Mouse (Mus musculus) heart, postnatal 36 days (tissue): Measurements from ENCODE around the gene Rps6ka4. TPM values are rescaled to one million over a fixed set of nuclear protein-coding genes. Genes with fewer than 3 reads are reported as not detected.

Source experiments
- DNase-seq, 2 experiments: peaks; one replicate each; pipeline ENCODE4 v3.0.0; 2021 to 2022
- intact Hi-C: fragments of 180-260 bp; cut with DNase I; formaldehyde crosslinking; loops from one replicate; pipeline ENCODE4 v1.15.1; 2025
- microRNA-seq, 2 experiments: library from miRNA; unstranded; fragments of <30 nt; microRNA quantifications; one replicate each; pipeline ENCODE4 v1.2.0; 2021; ENCODE audit warnings: borderline number of aligned reads in 2 of 2
- total RNA-seq, 2 experiments: library from RNA; stranded (reverse); gene quantifications; 2 replicates each; pipeline ENCODE4 v1.2.3; 2021

Gene Rps6ka4
- total RNA-seq, 2 experiments from 2014 or later = 17.4 to 19.4 TPM

GRCm38 (mm10) chr19:6814366-6814765, 26.1 kb downstream of the Rps6ka4 start:
- no peak for DNase-seq
- intact Hi-C loops = no loop called here

Small RNAs within 50 kb of the gene (microRNA-seq; reads per million reads assigned to microRNA genes)
- gene Mir5046 = 0 reads per million in 2 experiments

Other genes starting within 250 kb of the Rps6ka4 start
- gene Ccdc88b, start 17.6 kb upstream of the Rps6ka4 start, total RNA-seq = under 1 TPM; 0.69 to 0.92 TPM
- gene Trmt112, start 69.1 kb upstream of the Rps6ka4 start, total RNA-seq = 10 to 100 TPM; 27.8 to 30.3 TPM
- gene Prdx5, start 69.5 kb upstream of the Rps6ka4 start, total RNA-seq = 100 to 1,000 TPM; 693 to 776 TPM
- gene Esrra, start 81.2 kb upstream of the Rps6ka4 start, total RNA-seq = 100 to 1,000 TPM; 146 to 154 TPM
- not detected for gene Catsperz, start 84.7 kb upstream of the Rps6ka4 start, total RNA-seq
- gene Kcnk4, start 93.9 kb upstream of the Rps6ka4 start, total RNA-seq = not detected
- 10 to 100 TPM; 22.0 to 24.7 TPM for gene Bad, start 101.2 kb upstream of the Rps6ka4 start, total RNA-seq
- gene Gpr137, start 101.8 kb upstream of the Rps6ka4 start, total RNA-seq = 10 to 100 TPM; 37.3 to 39.1 TPM
- gene Ppp1r14b, start 134.3 kb upstream of the Rps6ka4 start, total RNA-seq = 10 to 100 TPM; 77.3 to 95.8 TPM
- 10 to 100 TPM; 17.0 to 18.5 TPM for gene Plcb3, start 135.8 kb upstream of the Rps6ka4 start, total RNA-seq
- gene Fkbp2, start 139.9 kb upstream of the Rps6ka4 start, total RNA-seq = 10 to 100 TPM; 18.8 to 20.5 TPM
- 100 to 1,000 TPM; 438 to 444 TPM for gene Vegfb, start 147.0 kb upstream of the Rps6ka4 start, total RNA-seq
- 10 to 100 TPM; 51.0 to 57.1 TPM for gene Dnajc4, start 151.9 kb upstream of the Rps6ka4 start, total RNA-seq
- gene Nudt22, start 155.5 kb upstream of the Rps6ka4 start, total RNA-seq = 10 to 100 TPM; 27.0 to 28.9 TPM
- gene Trpt1, start 155.5 kb upstream of the Rps6ka4 start, total RNA-seq = 10 to 100 TPM; 23.0 to 25.5 TPM
- 1 to 10 TPM; 4.2 to 5.9 TPM for gene Fermt3, start 178.8 kb upstream of the Rps6ka4 start, total RNA-seq
- 100 to 1,000 TPM in 1 of 2 experiments, 10 to 100 TPM in 1; 98.7 to 126 TPM for gene Stip1, start 199.3 kb upstream of the Rps6ka4 start, total RNA-seq
- 100 to 1,000 TPM; 272 to 280 TPM for gene Macrod1, start 216.2 kb upstream of the Rps6ka4 start, total RNA-seq